Mouse (Mus musculus): Measurements from ENCODE around the gene Gamt. TPM values are rescaled to one million over a fixed set of nuclear protein-coding genes. Genes with fewer than 3 reads are reported as not detected.

The Gamt gene
- polyA plus RNA-seq, 1 experiment from 2014 or later: 22.3 TPM

DNA sequence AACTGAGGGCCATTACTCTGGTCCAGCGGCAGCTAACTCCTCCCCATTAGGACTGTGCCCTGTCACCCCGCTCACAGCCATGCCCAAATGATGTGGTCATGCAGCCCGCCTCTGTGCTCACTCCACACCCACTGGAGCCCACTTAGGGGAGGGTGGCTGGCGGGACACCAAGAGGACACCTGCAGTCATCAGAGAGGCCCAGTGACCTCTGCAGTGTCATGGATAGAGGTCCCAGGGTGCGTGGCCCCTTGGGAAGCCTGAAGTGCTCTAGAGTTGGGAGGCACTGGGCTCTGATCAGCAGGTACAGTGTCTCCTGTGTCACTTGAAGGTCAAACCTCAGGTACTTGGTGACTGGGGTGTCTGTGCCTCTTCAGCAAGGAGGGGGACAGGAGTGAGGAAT, 36.0 kb upstream of the Gamt start:
- H3K27ac ChIP-seq: peak overlapping the region; percentile 97
- peaks cover 83% of the 10 kb centered on the region for H3K4me1 ChIP-seq (replicated peaks)
- peak overlapping the region; percentile 99 for H3K9ac ChIP-seq
- peak overlapping the region; percentile 53 for H3K4me3 ChIP-seq
- ATAC-seq (ENCODE audit: low FRiP score): no peak
- no peaks in the 10 kb centered on the region for H3K27me3 ChIP-seq
- no peaks in the 10 kb centered on the region for H3K9me3 ChIP-seq
- WGBS: 80% methylated on average over 5 of the region's 5 CpGs
- H3K36me3 ChIP-seq: peaks cover 20% of the 10 kb centered on the region
- H3K4me2 ChIP-seq: peak overlapping the region; percentile 98

DNA sequence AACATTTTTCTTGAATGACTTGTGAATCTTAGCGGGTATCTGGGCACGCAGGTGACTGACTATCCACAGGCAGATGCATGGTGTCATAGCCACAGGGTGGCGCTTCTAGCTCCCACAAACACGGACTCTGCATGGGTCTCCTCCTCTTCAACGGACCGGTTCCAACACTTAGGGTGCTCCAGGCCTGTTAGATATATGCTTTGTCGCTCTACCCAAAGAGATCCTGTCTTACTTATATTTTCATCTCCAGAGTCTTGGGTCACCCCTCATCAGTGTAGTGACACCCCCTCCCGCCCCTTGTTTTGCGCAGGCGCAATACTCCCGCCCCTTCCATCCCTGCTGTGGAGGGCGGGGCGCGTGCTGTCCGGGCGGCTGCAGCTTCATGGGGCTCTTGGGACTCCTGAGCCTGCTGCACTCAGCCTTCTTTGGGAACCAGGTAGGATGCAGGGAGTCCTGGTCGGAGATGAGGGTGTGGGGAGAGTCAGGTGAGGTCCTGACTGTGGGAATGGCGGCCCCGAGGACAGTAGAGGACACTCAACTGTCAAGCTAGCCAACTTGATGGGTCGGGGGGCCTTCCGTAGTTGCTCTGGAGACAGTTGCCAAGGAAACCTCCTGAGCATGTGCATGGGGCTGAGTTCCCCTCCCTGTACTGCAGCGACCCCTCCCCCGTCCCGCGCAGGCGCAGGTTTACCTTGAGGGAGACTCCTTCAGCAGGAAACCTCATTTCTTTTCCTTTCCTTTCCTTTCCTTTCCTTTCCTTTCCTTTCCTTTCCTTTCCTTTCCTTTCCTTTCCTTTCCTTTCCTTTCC, 35.0 kb upstream of the Gamt start, which contains the start of gene Apc2:
Gene Apc2, plus strand, starts transcription at position 360 of the 808 bp plus-strand sequence.
- H3K9ac ChIP-seq: peak within 1 kb of the TSS; percentile 99
- H3K9me3 ChIP-seq: no peaks in the 10 kb centered on the region
- no peaks in the 10 kb centered on the region for H3K27me3 ChIP-seq
- ATAC-seq (ENCODE audit: low FRiP score): peak; percentile 58
- peaks cover 76% of the 10 kb centered on the region for H3K4me1 ChIP-seq (replicated peaks)
- H3K4me3 ChIP-seq: peak within 1 kb of the TSS; percentile 53
- WGBS: under 1% methylated on average over 26 of the region's 26 CpGs
- peaks cover 19% of the 10 kb centered on the region for H3K36me3 ChIP-seq
- H3K27ac ChIP-seq: peak within 1 kb of the TSS; percentile 97
- H3K4me2 ChIP-seq: peak within 1 kb of the TSS; percentile 98

DNA sequence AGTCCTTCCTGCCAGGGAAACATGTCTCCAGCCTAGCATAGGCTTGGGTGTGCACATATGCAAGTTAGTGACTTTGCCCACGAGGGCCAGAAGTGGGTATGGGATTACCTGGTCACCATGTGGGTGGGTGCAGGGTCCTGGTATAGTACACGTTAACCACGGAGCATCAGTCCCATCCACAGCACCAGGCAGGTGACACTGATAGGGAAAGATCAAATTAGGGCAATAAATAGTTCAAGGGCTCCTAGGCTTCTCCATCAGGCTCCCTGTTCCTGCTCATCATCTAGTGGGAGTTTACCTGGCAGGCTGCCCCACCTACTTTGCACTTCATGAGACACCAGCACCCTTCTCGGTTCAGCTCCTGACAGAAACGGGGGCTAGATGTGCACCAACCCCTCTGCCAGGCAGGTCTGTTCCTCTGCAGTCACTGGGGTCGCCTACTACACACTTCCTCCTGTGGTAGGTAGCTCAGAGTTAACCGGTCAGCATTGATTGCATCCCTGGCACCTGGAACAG, 34.0 kb upstream of the Gamt start:
- Histone ChIP-seq H3K36me3 (peaks cover 19% of the 10 kb centered on the region), H3K4me3 (peak overlapping the region; percentile 53; the same call in 1 of the 2 replicates), H3K27me3 (no peaks in the 10 kb centered on the region), H3K9ac (peak overlapping the region; percentile 99), H3K4me1 (replicated peaks) (peaks cover 68% of the 10 kb centered on the region), H3K27ac (peak overlapping the region; percentile 97; the same call in 1 of the 2 replicates), H3K4me2 (peak overlapping the region; percentile 98), H3K9me3 (no peaks in the 10 kb centered on the region)
- WGBS: 52% methylated on average over 7 of the region's 7 CpGs
- ATAC-seq (ENCODE audit: low FRiP score): no peak

DNA sequence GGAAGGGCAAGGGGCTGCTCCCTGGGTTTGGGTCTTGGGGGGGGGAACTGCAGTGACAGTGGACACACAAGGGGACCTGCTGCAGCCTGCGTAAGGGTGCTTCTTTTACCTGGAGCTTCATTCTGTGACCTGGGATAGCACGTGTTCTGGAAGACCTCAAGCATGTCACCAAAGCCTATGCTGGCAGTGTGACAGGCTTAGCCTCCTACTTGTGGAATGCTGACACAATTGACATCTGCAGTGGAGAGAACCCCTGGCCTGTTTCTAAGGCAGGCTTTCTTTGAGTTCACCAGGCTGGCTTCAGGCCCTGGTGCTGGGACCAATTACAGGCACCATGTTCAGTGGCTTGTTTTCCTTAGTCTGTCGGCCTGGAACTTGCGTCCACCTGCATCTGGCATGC, 33.5 kb upstream of the Gamt start:
- no peaks in the 10 kb centered on the region for H3K27me3 ChIP-seq
- no peak overlapping the region for H3K4me2 ChIP-seq
- ATAC-seq (ENCODE audit: low FRiP score): no peak
- WGBS: 79% methylated on average over 4 of the region's 4 CpGs
- no peak overlapping the region for H3K27ac ChIP-seq
- H3K9ac ChIP-seq: peak overlapping the region; percentile 35; the same call in 1 of the 2 replicates
- H3K36me3 ChIP-seq: peaks cover 20% of the 10 kb centered on the region
- H3K4me1 ChIP-seq (replicated peaks): peaks cover 64% of the 10 kb centered on the region
- H3K9me3 ChIP-seq: no peaks in the 10 kb centered on the region
- H3K4me3 ChIP-seq: no peak overlapping the region; the same call in 1 of the 2 replicates

DNA sequence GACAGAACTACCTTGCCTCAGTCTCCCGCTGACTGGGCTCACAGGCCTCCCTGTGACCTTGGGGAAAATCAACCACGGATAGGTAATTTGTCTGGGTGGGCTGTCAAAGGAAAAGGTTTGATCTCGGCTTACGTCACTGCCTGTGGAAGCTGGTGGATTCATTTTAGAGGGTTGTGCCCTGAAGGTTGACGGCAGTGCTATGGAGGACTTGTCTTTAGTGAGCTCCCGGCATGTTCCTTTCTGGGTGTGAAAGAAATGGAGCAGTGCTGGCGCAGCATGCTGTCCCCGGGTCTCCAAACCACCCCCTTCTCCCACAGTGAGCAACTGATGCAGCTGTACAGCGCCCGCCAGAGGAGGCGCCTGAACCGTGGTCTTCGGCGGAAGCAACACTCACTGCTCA, 32.5 kb upstream of the Gamt start:
- ATAC-seq (ENCODE audit: low FRiP score): no peak
- no peaks in the 10 kb centered on the region for H3K27me3 ChIP-seq
- H3K27ac ChIP-seq: peak overlapping the region; percentile 95
- no peaks in the 10 kb centered on the region for H3K9me3 ChIP-seq
- WGBS: 29% methylated on average over 14 of the region's 14 CpGs
- H3K9ac ChIP-seq: peak overlapping the region; percentile 100
- H3K36me3 ChIP-seq: peaks cover 30% of the 10 kb centered on the region
- peak overlapping the region; percentile 99 for H3K4me2 ChIP-seq
- peak overlapping the region; percentile 89 for H3K4me3 ChIP-seq
- H3K4me1 ChIP-seq (replicated peaks): peaks cover 60% of the 10 kb centered on the region

DNA sequence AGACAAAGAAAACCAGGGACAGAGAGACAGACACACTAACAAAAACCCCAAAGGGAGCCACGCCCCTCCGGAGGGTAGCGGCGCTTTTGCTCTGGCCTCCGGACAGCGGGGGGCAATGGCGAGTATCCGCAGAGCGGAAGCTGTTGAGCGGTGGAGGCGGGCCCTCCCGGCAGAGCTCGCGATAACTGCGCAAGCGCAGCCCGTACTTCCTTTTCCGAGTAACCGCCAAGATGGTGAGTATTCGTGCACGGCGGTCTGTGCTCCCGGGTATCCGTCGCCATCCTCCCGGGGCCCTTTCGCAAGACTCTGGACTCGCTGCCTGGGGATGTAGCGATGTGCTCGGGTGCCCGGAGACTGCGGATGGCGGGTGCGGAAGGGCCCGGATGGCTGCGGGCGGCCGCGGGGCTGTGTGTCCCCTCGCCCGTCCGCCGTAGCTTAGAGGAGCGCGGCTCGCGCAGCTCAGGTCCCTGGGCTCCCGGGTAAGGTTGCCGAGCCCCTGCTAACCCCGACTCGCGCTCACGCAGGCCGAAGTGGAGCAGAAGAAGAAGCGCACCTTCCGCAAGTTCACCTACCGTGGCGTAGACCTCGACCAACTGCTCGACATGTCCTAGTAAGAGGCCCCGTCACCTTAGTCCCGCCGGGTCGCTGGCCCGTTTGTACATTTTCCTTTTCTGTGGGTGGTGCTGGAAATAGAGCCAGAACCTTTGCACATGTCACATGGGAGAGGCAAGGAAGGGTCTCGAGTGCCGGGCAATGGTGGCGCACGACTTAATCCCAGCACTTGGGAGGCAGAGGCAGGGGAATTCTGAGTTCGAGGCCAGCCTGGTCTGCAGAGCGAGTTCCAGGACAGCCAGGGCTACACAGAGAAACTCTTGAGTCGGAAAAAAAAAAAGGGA, 31.7 kb upstream of the Gamt start, which contains the start of gene Rps15:
Gene Rps15, plus strand, starts transcription at position 203 of the 896 bp plus-strand sequence.
- Histone ChIP-seq H3K4me2 (peak within 1 kb of the TSS; percentile 99), H3K4me1 (replicated peaks) (peaks cover 52% of the 10 kb centered on the region), H3K9me3 (no peaks in the 10 kb centered on the region), H3K36me3 (peaks cover 36% of the 10 kb centered on the region), H3K27me3 (no peaks in the 10 kb centered on the region), H3K9ac (peak within 1 kb of the TSS; percentile 100), H3K27ac (peak within 1 kb of the TSS; percentile 95), H3K4me3 (peak within 1 kb of the TSS; percentile 89)
- peak; percentile 73 for ATAC-seq (ENCODE audit: low FRiP score)
- whole genome bisulfite sequencing: under 1% methylated on average over 72 of the region's 72 CpGs

DNA sequence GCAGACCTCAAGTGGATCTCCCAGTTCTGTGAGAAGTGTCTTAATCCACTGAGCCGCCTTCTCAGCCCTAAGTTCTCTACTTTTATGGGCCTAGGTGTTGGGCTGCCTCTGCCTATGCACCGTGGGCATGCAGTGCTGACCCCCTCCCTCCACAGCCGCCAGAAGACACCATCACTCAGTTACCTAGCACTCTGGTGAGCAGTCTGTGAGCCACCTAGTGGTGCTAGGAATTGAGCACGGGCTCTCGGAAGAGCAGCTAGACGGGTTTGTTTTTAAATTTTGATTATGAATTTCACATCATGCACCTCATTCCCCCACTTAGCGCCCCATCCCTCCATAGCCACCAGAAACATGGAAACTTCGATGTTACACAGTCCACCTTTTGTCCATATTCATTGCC, 27.8 kb upstream of the Gamt start:
- Histone ChIP-seq H3K9me3 (no peaks in the 10 kb centered on the region), H3K4me3 (no peak overlapping the region), H3K36me3 (peaks cover 58% of the 10 kb centered on the region), H3K4me1 (replicated peaks) (peaks cover 14% of the 10 kb centered on the region), H3K27ac (no peak overlapping the region), H3K4me2 (no peak overlapping the region), H3K9ac (no peak overlapping the region), H3K27me3 (no peaks in the 10 kb centered on the region)
- no peak for ATAC-seq (ENCODE audit: low FRiP score)
- 77% methylated on average over 8 of the region's 8 CpGs for WGBS

DNA sequence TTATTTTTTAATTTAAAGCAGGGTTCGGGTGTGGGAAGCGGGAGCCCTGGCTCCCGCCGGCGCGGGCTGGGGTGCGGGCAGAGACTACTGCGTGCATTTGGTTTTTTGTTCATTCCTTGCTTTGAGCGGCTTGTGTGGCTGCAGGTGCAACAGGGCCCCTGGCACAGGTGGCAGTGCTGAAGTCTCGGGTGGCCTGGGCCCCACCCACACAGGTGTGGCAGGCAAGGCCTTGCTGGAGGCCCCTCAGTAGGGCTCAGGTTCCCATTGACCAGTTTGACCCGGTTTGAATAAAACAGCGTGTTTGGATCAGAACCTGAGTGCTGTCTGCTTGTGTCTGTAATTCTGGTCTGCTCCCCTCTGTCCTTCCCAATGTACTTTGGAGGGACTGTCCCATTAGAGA, 27.3 kb upstream of the Gamt start:
- H3K9ac ChIP-seq: no peak overlapping the region
- no peak overlapping the region for H3K4me3 ChIP-seq
- H3K4me2 ChIP-seq: no peak overlapping the region
- H3K4me1 ChIP-seq (replicated peaks): peaks cover 8% of the 10 kb centered on the region
- ATAC-seq (ENCODE audit: low FRiP score): no peak
- no peaks in the 10 kb centered on the region for H3K27me3 ChIP-seq
- WGBS: 96% methylated on average over 12 of the region's 12 CpGs
- no peak overlapping the region for H3K27ac ChIP-seq
- no peaks in the 10 kb centered on the region for H3K9me3 ChIP-seq
- H3K36me3 ChIP-seq: peaks cover 60% of the 10 kb centered on the region

DNA sequence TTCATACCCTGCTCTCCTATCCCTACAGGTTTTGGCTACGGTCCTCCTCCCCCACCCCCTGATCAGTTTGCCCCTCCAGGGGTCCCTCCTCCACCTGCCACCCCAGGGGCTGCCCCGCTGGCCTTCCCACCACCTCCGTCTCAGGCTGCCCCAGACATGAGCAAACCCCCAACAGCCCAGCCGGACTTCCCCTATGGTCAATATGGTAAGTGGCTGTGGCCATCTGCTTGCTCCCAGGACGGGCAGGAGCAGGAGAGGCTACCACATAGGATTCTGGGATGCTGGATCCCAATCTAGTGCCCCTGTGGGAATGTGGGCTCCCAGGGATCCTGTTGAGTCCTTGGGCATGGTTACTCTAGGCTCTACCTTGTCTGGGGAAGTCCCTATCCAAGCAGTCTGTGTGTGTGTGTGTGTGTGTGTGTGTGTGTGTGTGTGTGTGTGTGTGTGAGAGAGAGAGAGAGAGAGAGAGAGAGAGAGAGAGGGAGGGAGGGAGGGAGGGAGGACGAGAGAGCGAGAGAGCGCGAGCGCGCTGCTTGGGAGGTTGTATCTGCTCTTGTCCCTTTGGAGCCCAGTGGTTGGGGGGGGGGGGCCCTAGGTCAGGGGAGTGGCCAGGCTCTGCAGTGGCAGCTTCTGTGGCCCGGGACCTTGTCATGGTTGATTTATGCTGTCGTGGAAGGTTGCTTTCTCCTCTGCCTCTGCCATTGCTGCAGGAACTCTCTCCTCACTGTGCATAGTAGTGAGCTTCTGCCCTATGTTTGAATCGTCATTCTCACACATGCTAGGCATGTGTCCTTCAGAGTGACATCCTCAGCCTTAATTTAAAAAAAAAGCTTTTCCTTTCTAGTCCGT, 24.6 kb upstream of the Gamt start:
- no peak overlapping the region for H3K9ac ChIP-seq
- H3K4me3 ChIP-seq: no peak overlapping the region
- peaks cover 14% of the 10 kb centered on the region for H3K4me1 ChIP-seq (replicated peaks)
- no peak overlapping the region for H3K27ac ChIP-seq
- no peaks in the 10 kb centered on the region for H3K27me3 ChIP-seq
- no peak overlapping the region for H3K4me2 ChIP-seq
- no peaks in the 10 kb centered on the region for H3K9me3 ChIP-seq
- peaks cover 85% of the 10 kb centered on the region for H3K36me3 ChIP-seq
- no peak for ATAC-seq (ENCODE audit: low FRiP score)
- 80% methylated on average over 15 of the region's 15 CpGs for WGBS

DNA sequence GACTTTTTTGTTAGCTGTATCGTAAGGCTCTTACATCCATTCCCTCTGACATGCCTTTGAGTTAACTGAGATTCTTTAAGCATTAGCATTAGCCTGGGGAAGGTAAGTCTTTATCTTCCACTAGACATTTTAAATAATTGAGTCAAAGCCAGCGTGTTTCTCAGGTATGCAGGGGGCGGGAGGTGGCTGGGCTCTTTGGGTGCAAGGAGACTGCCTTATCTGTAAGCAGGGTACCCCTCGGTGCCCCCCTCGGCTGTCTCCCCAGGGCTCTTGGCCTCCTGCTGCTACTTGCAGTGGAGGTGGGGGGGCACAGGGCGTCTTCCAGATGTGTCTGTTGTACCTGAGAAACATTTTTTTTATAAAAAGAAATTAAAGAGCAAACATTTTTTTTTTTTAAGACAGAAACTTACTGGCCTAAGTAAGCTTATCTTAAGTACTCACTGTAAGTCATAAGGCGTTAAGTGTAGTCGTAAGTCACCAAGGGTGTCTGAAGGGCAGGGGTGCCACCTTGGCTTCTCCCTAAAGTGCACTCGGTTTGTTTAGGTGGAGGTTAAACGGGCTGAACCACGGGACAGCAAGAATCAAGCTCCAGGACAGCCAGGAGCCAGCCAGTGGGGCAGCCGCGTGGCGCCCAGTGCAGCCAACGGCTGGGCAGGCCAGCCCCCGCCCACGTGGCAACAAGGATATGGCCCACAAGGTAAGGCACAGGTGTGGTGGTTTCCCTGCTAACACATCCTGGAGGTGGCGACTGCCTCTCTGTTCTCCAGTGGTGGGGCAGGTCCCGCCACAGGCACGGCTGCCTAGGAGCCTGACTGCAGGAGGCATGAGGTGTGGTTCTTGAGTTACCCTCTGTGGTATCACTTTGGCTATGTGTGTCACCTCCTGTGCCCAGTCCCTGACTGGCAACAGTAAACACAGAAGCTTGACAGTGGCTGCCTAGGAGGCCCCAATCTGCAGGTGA, 21.9 kb upstream of the Gamt start:
- peak overlapping the region; percentile 65 for H3K27ac ChIP-seq
- H3K4me1 ChIP-seq (replicated peaks): peaks cover 14% of the 10 kb centered on the region
- WGBS: 92% methylated on average over 20 of the region's 20 CpGs
- H3K9me3 ChIP-seq: no peaks in the 10 kb centered on the region
- ATAC-seq (ENCODE audit: low FRiP score): no peak
- H3K27me3 ChIP-seq: no peaks in the 10 kb centered on the region
- H3K4me2 ChIP-seq: no peak overlapping the region
- H3K4me3 ChIP-seq: no peak overlapping the region
- peaks cover 95% of the 10 kb centered on the region for H3K36me3 ChIP-seq
- H3K9ac ChIP-seq: no peak overlapping the region
